Mouse (Mus musculus) intestine, postnatal 0 days (tissue): ENCODE results near the gene Lsm10. TPM values are rescaled to one million over a fixed set of nuclear protein-coding genes. Genes with fewer than 3 reads are reported as not detected.
"Not testable (repeated sequence)": the region's sequence is repeated elsewhere in the genome, so short reads cannot be mapped to it uniquely, and the experiment has no call there.

Experiments
- ATAC-seq: fragments of 200-750 bp; cut with Nextera tagmentation; 2 replicates; pipeline ENCODE4 v1.8.0; 2017; ENCODE audit warnings: mild to moderate bottlenecking, moderate TSS enrichment, moderate library complexity
- H3K27ac ChIP-seq: fragments of 300-500 bp; sonication (generic); 2 replicates; pipeline ENCODE4 v1.5.1; 2014; ENCODE audit warnings: mild to moderate bottlenecking, low read depth, low read length, moderate library complexity
- H3K27me3 ChIP-seq: fragments of 300-500 bp; sonication (generic); replicated peaks from 2 replicates; pipeline ENCODE4 v1.6.1; 2014; ENCODE audit warnings: low read length, mixed read lengths; ENCODE audit not compliant: control insufficient read depth, insufficient read depth
- H3K36me3 ChIP-seq: fragments of 300-500 bp; sonication (generic); 2 replicates; pipeline ENCODE4 v1.6.1; 2014; ENCODE audit warnings: mild to moderate bottlenecking, moderate library complexity; ENCODE audit not compliant: control insufficient read depth, insufficient read depth
- H3K4me1 ChIP-seq: fragments of 300-500 bp; sonication (generic); replicated peaks from 2 replicates; pipeline ENCODE4 v1.6.1; 2014; ENCODE audit warnings: antibody characterized with exemption, low read length, mixed read lengths; ENCODE audit not compliant: control insufficient read depth, insufficient read depth
- H3K4me2 ChIP-seq: fragments of 300-500 bp; sonication (generic); replicated peaks from 2 replicates; pipeline ENCODE4 v1.6.1; 2014; ENCODE audit warnings: low read depth, mild to moderate bottlenecking, moderate library complexity
- H3K4me3 ChIP-seq: fragments of 300-500 bp; sonication (generic); 2 replicates; pipeline ENCODE4 v1.5.1; 2014; ENCODE audit warnings: low read depth, low read length
- H3K9ac ChIP-seq: fragments of 300-500 bp; sonication (generic); 2 replicates; pipeline ENCODE4 v1.6.1; 2014; ENCODE audit warnings: mild to moderate bottlenecking, low read depth, low read length
- H3K9me3 ChIP-seq: fragments of 300-500 bp; sonication (generic); 2 replicates; pipeline ENCODE4 v1.6.1; 2016; ENCODE audit warnings: mixed run types; ENCODE audit not compliant: control insufficient read depth
- CTCF ChIP-seq: sonication (generic); IDR thresholded peaks from 2 replicates; pipeline ENCODE4 v1.5.1; 2016; ENCODE audit warnings: low read depth, mild to moderate bottlenecking, control low read depth, antibody characterized with exemption, moderate library complexity
- WGBS: fragments of 180-500 bp; shearing (Covaris S2); extraction: QIAGEN DNeasy Blood & Tissue Kit; methylation state at CpG from one replicate; pipeline ENCODE4 v1.1.7; 2014; 5-methylcytosine and 5-hydroxymethylcytosine counted together
- polyA plus RNA-seq: library from polyadenylated mRNA; unstranded; fragments of >200 nt; fragmentation: Nextera tagmentation; extraction: Ambion mirVana; gene quantifications from 2 replicates; pipeline ENCODE4 v1.2.1, GENCODE M21; 2015

The Lsm10 gene
- polyA plus RNA-seq, 1 experiment from 2014 or later, result 49.0 TPM

- 51% methylated on average over 4 of the region's 4 CpGs for WGBS
- Histone ChIP-seq H3K27me3 (no peaks in the 10 kb centered on the region), H3K4me2 (no peak overlapping the region), H3K9ac (no peak overlapping the region), H3K36me3 (no peaks in the 10 kb centered on the region), H3K27ac (no peak overlapping the region), H3K4me3 (no peak overlapping the region), H3K4me1 (no peaks in the 10 kb centered on the region), H3K9me3 (no peaks in the 10 kb centered on the region)
- ATAC-seq, result no peak
- TF ChIP-seq CTCF, result no peak
Observed at GRCm38 (mm10) chr4:126090848-126091124, 5.6 kb upstream of the Lsm10 start.

- Histone ChIP-seq H3K27me3 (no peaks in the 10 kb centered on the region), H3K36me3 (no peaks in the 10 kb centered on the region), H3K4me1 (no peaks in the 10 kb centered on the region), H3K9ac (no peak overlapping the region), H3K9me3 (no peaks in the 10 kb centered on the region), H3K27ac (no peak overlapping the region), H3K4me3 (no peak overlapping the region), H3K4me2 (no peak overlapping the region)
- TF ChIP-seq CTCF, result no peak
- ATAC-seq, result no peak
- 79% methylated on average over 8 of the region's 8 CpGs for WGBS
Observed at GRCm38 (mm10) chr4:126091873-126092272, 4.5 kb upstream of the Lsm10 start.

GRCm38 (mm10) chr4:126095622-126096430 lies 597 bp upstream of the Lsm10 start:
- 52% methylated on average over 14 of the region's 14 CpGs for WGBS
- not testable (repeated sequence) for ATAC-seq

GRCm38 (mm10) chr4:126097711-126098253 lies 1.4 kb downstream of the Lsm10 start:
- 91% methylated on average over 20 of the region's 20 CpGs for WGBS
- Histone ChIP-seq H3K9ac (no peak overlapping the region), H3K27me3 (no peaks in the 10 kb centered on the region), H3K9me3 (no peaks in the 10 kb centered on the region), H3K4me2 (no peak overlapping the region), H3K27ac (no peak overlapping the region), H3K4me3 (no peak overlapping the region), H3K4me1 (peaks cover 4% of the 10 kb centered on the region; the same call in 1 of the 2 replicates), H3K36me3 (peaks cover 11% of the 10 kb centered on the region; the same call in 1 of the 2 replicates)
- no peak for ATAC-seq
- TF ChIP-seq CTCF, result no peak

More at GRCm38 (mm10) chr4:126095622-126096430, 597 bp upstream of the Lsm10 start:
- H3K9me3 ChIP-seq, H3K4me1 ChIP-seq, H3K9ac ChIP-seq, H3K27me3 ChIP-seq, H3K27ac ChIP-seq: not testable (repeated sequence)
- peaks cover 11% of the 10 kb centered on the region; the same call in 1 of the 2 replicates for H3K36me3 ChIP-seq
- 0 out of 2 replicates have a peak, but pooled peaks have one; percentile 6 for TF ChIP-seq CTCF
- peak overlapping the region; percentile 84; the same call in 1 of the 2 replicates for H3K4me2 ChIP-seq
- peak overlapping the region; percentile 65; the same call in 1 of the 2 replicates for H3K4me3 ChIP-seq

GRCm38 (mm10) chr4:126099365-126099764 lies 2.9 kb downstream of the Lsm10 start:
- no peak for ATAC-seq
- Histone ChIP-seq H3K9me3 (no peaks in the 10 kb centered on the region), H3K36me3 (peaks cover 11% of the 10 kb centered on the region; the same call in 1 of the 2 replicates), H3K4me1 (peaks cover 6% of the 10 kb centered on the region; the same call in 1 of the 2 replicates), H3K4me3 (no peak overlapping the region), H3K27me3 (no peaks in the 10 kb centered on the region), H3K9ac (no peak overlapping the region), H3K27ac (no peak overlapping the region), H3K4me2 (no peak overlapping the region)
- no peak for TF ChIP-seq CTCF
- WGBS, result 88% methylated on average over 3 of the region's 3 CpGs

GRCm38 (mm10) chr4:126100764-126101163 lies 4.3 kb downstream of the Lsm10 start:
- no peak overlapping the region for H3K4me3 ChIP-seq
- no peak overlapping the region for H3K4me2 ChIP-seq
- H3K9me3 ChIP-seq, result no peaks in the 10 kb centered on the region
- H3K9ac ChIP-seq, result no peak overlapping the region
- ATAC-seq, result no peak
- peaks cover 11% of the 10 kb centered on the region; the same call in 1 of the 2 replicates for H3K36me3 ChIP-seq
- 85% methylated on average over 3 of the region's 3 CpGs for WGBS
- H3K27ac ChIP-seq, result no peak overlapping the region
- peaks cover 9% of the 10 kb centered on the region; the same call in 1 of the 2 replicates for H3K4me1 ChIP-seq
- TF ChIP-seq CTCF, result no peak
- H3K27me3 ChIP-seq, result no peaks in the 10 kb centered on the region
